Mouse (Mus musculus) cerebellum, adult 2 months (tissue): ENCODE data around the gene Mcm2. TPM values are rescaled to one million over a fixed set of nuclear protein-coding genes. Genes with fewer than 3 reads are reported as not detected.
A peak's percentile ranks its signal among the peaks of the same experiment; 100 is the strongest.

ENCODE experiments used
- DNase-seq, 2 experiments: peaks; one replicate each; pipeline ENCODE4 v3.0.0; 2021
- H3K27ac ChIP-seq: fragments of 200-500 bp; 2 replicates; pipeline ENCODE4 v1.5.1; 2012; ENCODE audit warnings: low read length, control low read depth, inconsistent platforms; ENCODE audit not compliant: insufficient read depth
- H3K27me3 ChIP-seq: fragments of 200-500 bp; 2 replicates; pipeline ENCODE4 v1.6.1; 2012; ENCODE audit warnings: inconsistent platforms, mild to moderate bottlenecking, low read length, moderate library complexity; ENCODE audit not compliant: control insufficient read depth, insufficient read depth
- H3K4me1 ChIP-seq: fragments of 200-500 bp; 2 replicates; pipeline ENCODE4 v1.6.1; 2011; ENCODE audit warnings: low read length; ENCODE audit not compliant: control insufficient read depth, insufficient read depth
- H3K4me3 ChIP-seq: fragments of 200-500 bp; replicated peaks from 2 replicates; pipeline ENCODE3; 2011; ENCODE audit warnings: mild to moderate bottlenecking, low read depth, low read length, control low read depth; ENCODE audit not compliant: insufficient read depth
- CTCF ChIP-seq: fragments of 200-500 bp; IDR thresholded peaks from 2 replicates; pipeline ENCODE4 v1.5.1; 2011; ENCODE audit warnings: low read depth, mild to moderate bottlenecking, control low read depth, low read length, moderate library complexity, borderline replicate concordance; ENCODE audit not compliant: insufficient read depth
- POLR2A ChIP-seq: fragments of 200-500 bp; IDR thresholded peaks from 2 replicates; pipeline ENCODE4 v1.6.1; 2011; ENCODE audit warnings: low read length, control low read depth, borderline replicate concordance; ENCODE audit not compliant: insufficient read depth
- WGBS: fragments of 180-500 bp; shearing (Covaris S2); methylation state at CpG from one replicate; pipeline ENCODE4 v1.1.7; 2018; 5-methylcytosine and 5-hydroxymethylcytosine counted together
- polyA plus RNA-seq: library from polyadenylated mRNA; depleted of rRNA; stranded (reverse); fragments of >200 nt; gene quantifications from 2 replicates; pipeline ENCODE4 v1.2.3, GENCODE M21; 2012

Gene Mcm2
- polyA plus RNA-seq, 1 experiment: 7.5 TPM

GRCm38 (mm10) chr6:88884690-88885089, 13.9 kb downstream of the Mcm2 start:
- no peaks in the 10 kb centered on the region for H3K4me1 ChIP-seq
- H3K27ac ChIP-seq: no peak overlapping the region
- TF ChIP-seq POLR2A (no peak), CTCF (no peak)
- H3K27me3 ChIP-seq: no peaks in the 10 kb centered on the region
- WGBS: 73% methylated on average over 17 of the region's 17 CpGs
- no peak overlapping the region for H3K4me3 ChIP-seq
- DNase-seq: no peak

GRCm38 (mm10) chr6:88884195-88884594, 14.4 kb downstream of the Mcm2 start:
- DNase-seq: no peak
- Histone ChIP-seq H3K27ac (no peak overlapping the region), H3K27me3 (no peaks in the 10 kb centered on the region), H3K4me1 (no peaks in the 10 kb centered on the region), H3K4me3 (no peak overlapping the region)
- 97% methylated on average over 10 of the region's 10 CpGs for WGBS
- no peak for TF ChIP-seq CTCF

GRCm38 (mm10) chr6:88881334-88881733, 17.2 kb downstream of the Mcm2 start:
- H3K4me1 ChIP-seq: no peaks in the 10 kb centered on the region
- 86% methylated on average over 7 of the region's 7 CpGs for WGBS
- H3K4me3 ChIP-seq: no peak overlapping the region
- no peak for DNase-seq
- H3K27ac ChIP-seq: no peak overlapping the region
- no peak for TF ChIP-seq POLR2A
- no peak for TF ChIP-seq CTCF
- no peaks in the 10 kb centered on the region for H3K27me3 ChIP-seq

- Histone ChIP-seq H3K4me1 (no peaks in the 10 kb centered on the region), H3K27me3 (no peaks in the 10 kb centered on the region), H3K27ac (no peak overlapping the region), H3K4me3 (no peak overlapping the region)
- no peak for DNase-seq
- TF ChIP-seq CTCF: no peak; the same call in 1 of the 2 replicates
- 62% methylated on average over 4 of the region's 4 CpGs for WGBS
Measured at GRCm38 (mm10) chr6:88879471-88879870, 19.1 kb downstream of the Mcm2 start.

- WGBS: 6% methylated on average over 62 of the region's 63 CpGs
- no peaks in the 10 kb centered on the region for H3K27me3 ChIP-seq
- H3K4me3 ChIP-seq: peak within 1 kb of the TSS; percentile 86
- peak; percentile 89 to 90 for DNase-seq
- H3K4me1 ChIP-seq: peaks cover 24% of the 10 kb centered on the region
- TF ChIP-seq POLR2A (peak; percentile 38; the same call in 1 of the 2 replicates), CTCF (no peak)
- H3K27ac ChIP-seq: peak within 1 kb of the TSS; percentile 45
Measured at GRCm38 (mm10) chr6:88874868-88875508, 23.6 kb downstream of the Mcm2 start, which contains the start of gene Podxl2. Gene Podxl2, minus strand, starts transcription at chr6:88875044.

GRCm38 (mm10) chr6:88873965-88874867, 24.4 kb downstream of the Mcm2 start:
- 6% methylated on average over 73 of the region's 74 CpGs for WGBS
- Histone ChIP-seq H3K4me3 (peak overlapping the region; percentile 86), H3K27ac (peak overlapping the region; percentile 45), H3K27me3 (no peaks in the 10 kb centered on the region), H3K4me1 (peaks cover 27% of the 10 kb centered on the region)
- TF ChIP-seq CTCF: no peak
- 0 out of 2 replicates have a peak, but pooled peaks have one; percentile 13 for TF ChIP-seq POLR2A
- peak; percentile 64 to 69 for DNase-seq

- Histone ChIP-seq H3K4me1 (peaks cover 27% of the 10 kb centered on the region), H3K27ac (no peak overlapping the region), H3K27me3 (no peaks in the 10 kb centered on the region), H3K4me3 (no peak overlapping the region)
- peak in 1 of 2 experiments; percentile 36 for DNase-seq
- TF ChIP-seq POLR2A (no peak), CTCF (no peak)
- 23% methylated on average over 7 of the region's 7 CpGs for WGBS
Measured at GRCm38 (mm10) chr6:88872811-88873210, 25.8 kb downstream of the Mcm2 start.
